Mouse (Mus musculus) myocyte (in vitro differentiated cells): Measurements from ENCODE around the gene Pkd2l1.

Experiments
- CEBPB ChIP-seq: IDR thresholded peaks from 2 replicates; pipeline ENCODE4 v1.6.1; 2011; ENCODE audit warnings: mild to moderate bottlenecking, moderate library complexity; ENCODE audit not compliant: poor library complexity, insufficient read depth, severe bottlenecking
- E2F4 ChIP-seq: IDR thresholded peaks from one replicate; pipeline ENCODE4 v1.6.1; 2011; ENCODE audit warnings: mild to moderate bottlenecking, control low read depth, moderate library complexity; ENCODE audit not compliant: insufficient read depth
- MAX ChIP-seq: IDR thresholded peaks from one replicate; pipeline ENCODE4 v1.6.1; 2011; ENCODE audit warnings: low read depth, mild to moderate bottlenecking, control low read depth
- MYOD1 ChIP-seq, 3 experiments: IDR thresholded peaks; one replicate each; pipeline ENCODE4 v1.6.1; 2011; ENCODE audit warnings: control low read depth in 2 of 3, low read depth in 2 of 3, mild to moderate bottlenecking in 2 of 3, moderate library complexity in 1 of 3; ENCODE audit not compliant: insufficient read length in 2 of 3, control insufficient read depth in 1 of 3
- MYOG ChIP-seq, 3 experiments: IDR thresholded peaks; one replicate each; pipeline ENCODE4 v1.6.1; 2011; ENCODE audit warnings: control low read depth in 2 of 3, low read depth in 2 of 3, mild to moderate bottlenecking in 2 of 3; ENCODE audit not compliant: insufficient read length in 2 of 3, control insufficient read depth in 1 of 3, insufficient read depth in 1 of 3
- POLR2A ChIP-seq: IDR thresholded peaks from one replicate; pipeline ENCODE4 v1.6.1; 2011; ENCODE audit warnings: low read depth, mild to moderate bottlenecking, control low read depth, moderate library complexity; ENCODE audit not compliant: insufficient read length
- POLR2AphosphoS2 ChIP-seq: IDR thresholded peaks from one replicate; pipeline ENCODE4 v1.6.1; 2011; ENCODE audit warnings: low read depth, control low read depth; ENCODE audit not compliant: insufficient read length
- REST ChIP-seq: IDR thresholded peaks from one replicate; pipeline ENCODE4 v1.6.1; 2011; ENCODE audit warnings: mild to moderate bottlenecking, control low read depth, moderate library complexity; ENCODE audit not compliant: insufficient read depth, insufficient read length
- SRF ChIP-seq: IDR thresholded peaks from one replicate; pipeline ENCODE4 v1.6.1; 2011; ENCODE audit warnings: low read depth; ENCODE audit not compliant: control insufficient read depth, insufficient read length
- TCF12 ChIP-seq: IDR thresholded peaks from one replicate; pipeline ENCODE4 v1.6.1; 2011; ENCODE audit warnings: mild to moderate bottlenecking, control low read depth; ENCODE audit not compliant: poor library complexity, insufficient read depth, severe bottlenecking
- USF1 ChIP-seq: IDR thresholded peaks from one replicate; pipeline ENCODE4 v1.6.1; 2011; ENCODE audit warnings: low read depth, mild to moderate bottlenecking, control low read depth, moderate library complexity

GRCm38 (mm10) chr19:44193906-44194305 lies 1.7 kb upstream of the Pkd2l1 start:
- TF ChIP-seq MAX (no peak), POLR2A (no peak), SRF (no peak), USF1 (no peak), E2F4 (no peak), MYOD1 (IDR thresholded peaks at IDR 0.05; ENCODE audit: control insufficient read depth in 1 of 3, insufficient read length in 2 of 3, low read depth in 2 of 3) (no peak), CEBPB (no peak), POLR2AphosphoS2 (no peak), REST (no peak), TCF12 (no peak), MYOG (IDR thresholded peaks at IDR 0.05; ENCODE audit: control insufficient read depth in 1 of 3, insufficient read depth in 1 of 3, insufficient read length in 2 of 3, low read depth in 2 of 3) (no peak)
